Mouse (Mus musculus) CD4-positive, CD25-positive, alpha-beta regulatory T cell, adult 2 months (primary cell): Measurements from ENCODE around the gene Atp7b.

ENCODE experiments used
- DNase-seq: peaks from one replicate; pipeline ENCODE4 v3.0.0-alpha.2; 2012; ENCODE audit warnings: low read depth, low spot score

The Atp7b gene

GRCm38 (mm10) chr8:22059821-22060445 is at the start of gene Atp7b:
TSS of gene Atp7b (minus strand) at chr8:22060305.
- DNase-seq, result peak; percentile 59

GRCm38 (mm10) chr8:22107020-22107419 is 46.9 kb upstream of the Atp7b start:
- no peak for DNase-seq

GRCm38 (mm10) chr8:22091568-22091967 is 31.5 kb upstream of the Atp7b start:
- peak; percentile 5 for DNase-seq

GRCm38 (mm10) chr8:22089226-22089625 is 29.1 kb upstream of the Atp7b start:
- DNase-seq, result no peak

- no peak for DNase-seq
Observed at GRCm38 (mm10) chr8:22079313-22080007, 19.4 kb upstream of the Atp7b start.

- DNase-seq, result no peak
Observed at GRCm38 (mm10) chr8:22061126-22061525, 1.0 kb upstream of the Atp7b start.

GRCm38 (mm10) chr8:22060446-22060889 is 363 bp upstream of the Atp7b start, which contains the start of gene Alg11:
TSS of gene Alg11 (plus strand) at chr8:22060721.
- DNase-seq, result peak; percentile 99

GRCm38 (mm10) chr8:22059153-22059738 is 859 bp downstream of the Atp7b start:
- no peak for DNase-seq

- no peak for DNase-seq
Observed at GRCm38 (mm10) chr8:22058368-22058767, 1.7 kb downstream of the Atp7b start.

GRCm38 (mm10) chr8:22056850-22057249 is 3.3 kb downstream of the Atp7b start:
- DNase-seq, result no peak

- DNase-seq, result no peak
Observed at GRCm38 (mm10) chr8:22055492-22055877, 4.6 kb downstream of the Atp7b start.

GRCm38 (mm10) chr8:22054674-22055491 is 5.2 kb downstream of the Atp7b start:
- DNase-seq, result no peak

GRCm38 (mm10) chr8:22047699-22048464 is 12.2 kb downstream of the Atp7b start:
- peak; percentile 65 for DNase-seq

GRCm38 (mm10) chr8:22043706-22044105 is 16.4 kb downstream of the Atp7b start:
- no peak for DNase-seq

- DNase-seq, result no peak
Observed at GRCm38 (mm10) chr8:22042515-22042914, 17.6 kb downstream of the Atp7b start.

GRCm38 (mm10) chr8:22040153-22040509 is 20.0 kb downstream of the Atp7b start:
- DNase-seq, result no peak

GRCm38 (mm10) chr8:22039468-22040152 is 20.5 kb downstream of the Atp7b start:
- no peak for DNase-seq

GRCm38 (mm10) chr8:22037022-22037421 is 23.1 kb downstream of the Atp7b start:
- no peak for DNase-seq

GRCm38 (mm10) chr8:22036137-22036536 is 24.0 kb downstream of the Atp7b start:
- DNase-seq, result no peak

GRCm38 (mm10) chr8:22030990-22031389 is 29.1 kb downstream of the Atp7b start:
- DNase-seq, result no peak

- no peak for DNase-seq
Observed at GRCm38 (mm10) chr8:22028973-22029372, 31.1 kb downstream of the Atp7b start.
